Mouse (Mus musculus) liver, embryonic 12.5 days (tissue): ENCODE measurements around the gene Syt13. TPM values are rescaled to one million over a fixed set of nuclear protein-coding genes. Genes with fewer than 3 reads are reported as not detected.
A peak's percentile ranks its signal among the peaks of the same experiment; 100 is the strongest.

Source experiments
- ATAC-seq: fragments of 200-750 bp; cut with Nextera tagmentation; 2 replicates; pipeline ENCODE4 v1.8.0; 2017; ENCODE audit warnings: moderate number of reproducible peaks, mild to moderate bottlenecking, moderate library complexity
- H3K27ac ChIP-seq: fragments of 300-500 bp; sonication (generic); 2 replicates; pipeline ENCODE4 v1.5.1; 2016; ENCODE audit warnings: mild to moderate bottlenecking
- H3K27me3 ChIP-seq: fragments of 300-500 bp; sonication (generic); replicated peaks from 2 replicates; pipeline ENCODE4 v1.6.1; 2016; ENCODE audit warnings: mild to moderate bottlenecking, moderate library complexity
- H3K36me3 ChIP-seq: fragments of 300-500 bp; sonication (generic); 2 replicates; pipeline ENCODE4 v1.6.1; 2016; ENCODE audit warnings: mild to moderate bottlenecking, moderate library complexity
- H3K4me1 ChIP-seq: fragments of 300-500 bp; sonication (generic); 2 replicates; pipeline ENCODE4 v1.6.1; 2016
- H3K4me2 ChIP-seq: fragments of 300-500 bp; sonication (generic); 2 replicates; pipeline ENCODE4 v1.6.1; 2016; ENCODE audit warnings: mild to moderate bottlenecking, moderate library complexity
- H3K4me3 ChIP-seq: fragments of 300-500 bp; sonication (generic); 2 replicates; pipeline ENCODE4 v1.5.1; 2016; ENCODE audit warnings: mild to moderate bottlenecking, moderate library complexity
- H3K9ac ChIP-seq: fragments of 300-500 bp; sonication (generic); 2 replicates; pipeline ENCODE4 v1.6.1; 2016; ENCODE audit warnings: mild to moderate bottlenecking, moderate library complexity
- H3K9me3 ChIP-seq: fragments of 300-500 bp; sonication (generic); replicated peaks from 2 replicates; pipeline ENCODE4 v1.6.1; 2016; ENCODE audit warnings: mild to moderate bottlenecking, moderate library complexity
- WGBS: fragments of 180-500 bp; shearing (Covaris S2); methylation state at CpG from one replicate; pipeline ENCODE4 v1.1.7; 2016; ENCODE audit not compliant: insufficient replicate concordance; 5-methylcytosine and 5-hydroxymethylcytosine counted together
- polyA plus RNA-seq: library from polyadenylated mRNA; unstranded; fragments of >200 nt; fragmentation: Nextera tagmentation; extraction: Ambion mirVana; gene quantifications from 2 replicates; pipeline ENCODE4 v1.2.1, GENCODE M21; 2016

Gene Syt13
- polyA plus RNA-seq, 1 experiment from 2014 or later, result 0.43 TPM

DNA sequence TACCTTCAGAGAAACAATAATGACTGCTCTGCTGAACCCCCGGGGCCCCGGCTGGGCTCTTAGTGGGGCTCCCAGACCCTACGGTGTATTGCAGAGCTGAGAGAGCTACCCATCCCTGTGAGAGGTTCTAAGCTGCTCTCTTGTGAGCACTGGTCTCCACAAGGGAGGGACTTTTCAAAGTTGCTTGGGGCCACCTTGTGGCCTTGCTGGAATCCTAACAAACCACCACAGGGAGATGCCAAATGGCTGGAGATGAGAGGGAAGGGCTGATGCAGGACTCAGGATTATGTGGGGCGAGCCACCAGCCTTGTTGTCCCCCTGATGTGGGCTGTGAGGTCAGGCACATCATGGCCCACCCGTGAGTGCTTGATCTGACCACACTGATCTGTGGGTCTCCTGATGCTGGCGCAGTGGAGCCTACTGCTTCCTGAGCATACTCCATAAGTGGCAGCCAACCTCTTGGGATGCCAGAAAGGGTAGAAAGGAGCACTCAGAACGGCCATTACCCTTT is 72.3 kb downstream of the Syt13 start:
- no peak overlapping the region for H3K9ac ChIP-seq
- no peaks in the 10 kb centered on the region for H3K27me3 ChIP-seq
- 0 out of 2 replicates have a peak overlapping the region, but pooled peaks have one; percentile 1 for H3K4me3 ChIP-seq
- peaks cover 80% of the 10 kb centered on the region for H3K4me1 ChIP-seq
- peak overlapping the region; percentile 32; the same call in 1 of the 2 replicates for H3K4me2 ChIP-seq
- no peak for ATAC-seq
- H3K27ac ChIP-seq, result no peak overlapping the region
- peaks cover 68% of the 10 kb centered on the region for H3K36me3 ChIP-seq
- WGBS, result 75% methylated on average over 7 of the region's 7 CpGs
- H3K9me3 ChIP-seq, result no peaks in the 10 kb centered on the region

DNA sequence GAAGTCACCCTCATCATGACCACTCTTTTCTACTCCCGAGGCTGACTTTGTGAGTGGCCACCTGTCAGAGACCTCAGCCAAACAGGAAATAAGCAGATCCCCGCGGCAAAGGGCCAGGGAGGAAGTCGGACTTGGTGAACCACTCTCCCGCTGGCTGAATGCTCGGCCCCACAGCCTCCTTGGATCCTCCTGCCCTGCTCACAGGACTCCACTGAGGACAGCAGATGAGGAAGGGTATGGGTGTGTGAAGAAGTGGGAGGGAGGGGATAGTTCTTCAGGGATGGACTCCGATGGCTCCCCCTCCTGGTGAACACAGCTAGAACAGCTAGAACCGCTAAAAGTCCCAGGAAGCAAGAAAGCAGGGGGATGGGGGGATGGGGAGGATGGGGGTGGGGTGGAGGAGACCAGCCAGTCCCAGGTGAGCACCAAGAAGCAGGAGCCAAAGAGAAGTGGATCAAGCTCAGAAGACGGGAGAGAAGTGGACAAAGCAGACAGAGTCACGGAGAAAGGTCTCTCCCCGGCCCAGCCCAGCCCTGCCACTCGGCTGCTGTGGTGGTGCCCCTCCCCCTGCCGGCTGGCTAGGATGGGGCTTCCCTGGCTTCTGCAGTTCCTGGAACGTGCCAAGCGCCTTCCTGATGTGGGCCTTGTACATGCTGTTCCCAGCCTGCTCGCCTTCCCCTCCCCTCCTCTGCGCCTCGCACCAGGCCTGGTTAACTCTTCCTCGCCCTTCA is 73.2 kb downstream of the Syt13 start:
- no peak overlapping the region for H3K27ac ChIP-seq
- 22% methylated on average over 18 of the region's 19 CpGs for WGBS
- no peak overlapping the region for H3K9ac ChIP-seq
- peaks cover 71% of the 10 kb centered on the region for H3K4me1 ChIP-seq
- no peak overlapping the region; the same call in 1 of the 2 replicates for H3K4me3 ChIP-seq
- H3K36me3 ChIP-seq, result peaks cover 77% of the 10 kb centered on the region
- peak overlapping the region; percentile 32 for H3K4me2 ChIP-seq
- 0 out of 2 replicates have a peak, but pooled peaks have one; percentile 51 for ATAC-seq
- H3K9me3 ChIP-seq, result no peaks in the 10 kb centered on the region
- H3K27me3 ChIP-seq, result no peaks in the 10 kb centered on the region

DNA sequence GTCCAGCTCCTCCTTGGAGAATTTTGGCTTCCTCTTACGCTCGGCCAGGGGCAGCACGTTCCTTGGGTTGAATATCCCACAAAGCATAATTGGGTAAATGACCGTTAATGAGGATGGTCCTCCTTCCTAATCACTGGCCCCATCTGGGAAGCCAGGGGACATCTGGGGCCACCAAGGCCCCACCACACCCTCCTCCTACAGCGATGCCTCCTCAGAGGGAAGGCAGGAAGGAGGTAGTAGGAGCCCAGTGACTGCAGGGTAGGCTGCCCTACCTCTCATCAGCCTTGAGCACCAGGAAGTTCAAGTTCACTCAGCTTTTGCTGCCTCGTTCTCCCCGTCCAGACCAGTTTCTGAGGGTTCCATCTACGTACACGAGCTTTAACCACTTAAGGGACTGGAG is 74.7 kb downstream of the Syt13 start:
- peaks cover 56% of the 10 kb centered on the region for H3K4me1 ChIP-seq
- H3K9me3 ChIP-seq, result no peaks in the 10 kb centered on the region
- H3K9ac ChIP-seq, result no peak overlapping the region
- no peaks in the 10 kb centered on the region for H3K27me3 ChIP-seq
- 64% methylated on average over 9 of the region's 9 CpGs for WGBS
- no peak overlapping the region for H3K27ac ChIP-seq
- no peak overlapping the region for H3K4me2 ChIP-seq
- peaks cover 86% of the 10 kb centered on the region for H3K36me3 ChIP-seq
- ATAC-seq, result no peak
- no peak overlapping the region for H3K4me3 ChIP-seq

DNA sequence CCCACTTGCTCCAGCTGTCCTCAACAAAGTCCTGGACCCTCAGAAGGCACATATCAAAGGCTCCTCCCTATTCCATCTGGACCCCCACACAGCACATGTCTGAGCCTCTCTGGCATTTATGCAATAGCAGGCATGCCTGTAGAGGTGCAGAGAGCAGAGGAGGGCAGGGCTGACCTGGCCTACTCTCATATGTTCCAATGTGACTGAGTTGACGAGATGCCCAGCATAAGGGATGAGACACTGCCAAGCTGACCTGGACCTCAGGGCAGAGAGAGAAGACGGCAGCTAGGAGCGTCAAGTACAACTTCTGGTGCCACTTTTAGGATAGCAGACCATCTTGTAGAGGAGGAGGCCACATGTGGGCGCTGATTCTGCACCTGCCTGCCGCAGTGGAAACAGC is 77.1 kb downstream of the Syt13 start:
- peaks cover 32% of the 10 kb centered on the region for H3K4me1 ChIP-seq
- peaks cover 80% of the 10 kb centered on the region for H3K36me3 ChIP-seq
- no peak for ATAC-seq
- H3K4me2 ChIP-seq, result no peak overlapping the region
- WGBS, result 91% methylated on average over 5 of the region's 5 CpGs
- H3K27me3 ChIP-seq, result no peaks in the 10 kb centered on the region
- no peak overlapping the region for H3K9ac ChIP-seq
- no peak overlapping the region for H3K27ac ChIP-seq
- H3K9me3 ChIP-seq, result no peaks in the 10 kb centered on the region
- H3K4me3 ChIP-seq, result no peak overlapping the region

DNA sequence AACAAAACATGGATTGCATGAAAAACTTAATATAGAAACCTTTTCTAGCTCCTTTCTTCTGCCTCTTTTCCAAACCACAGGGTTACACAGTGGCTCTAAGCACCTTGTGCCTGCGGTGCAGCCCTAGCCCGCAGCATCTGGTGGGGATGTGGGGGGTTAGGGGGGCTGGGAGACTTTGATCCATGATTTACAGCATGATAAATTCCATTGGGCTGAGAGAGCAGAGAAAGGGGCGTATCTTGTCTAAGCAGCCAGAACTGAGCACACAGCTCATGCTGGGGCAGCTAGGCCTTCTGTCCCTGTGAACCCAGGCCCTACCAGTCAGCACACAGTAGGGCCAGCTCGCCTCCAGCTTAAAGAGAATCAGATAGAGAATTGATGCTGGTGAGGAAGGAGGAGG is 90.1 kb downstream of the Syt13 start:
- Histone ChIP-seq H3K27me3 (no peaks in the 10 kb centered on the region), H3K36me3 (peaks cover 50% of the 10 kb centered on the region), H3K9ac (no peak overlapping the region), H3K4me1 (peaks cover 32% of the 10 kb centered on the region), H3K4me3 (no peak overlapping the region), H3K4me2 (no peak overlapping the region), H3K9me3 (no peaks in the 10 kb centered on the region), H3K27ac (no peak overlapping the region)
- ATAC-seq, result no peak
- 68% methylated on average over 4 of the region's 4 CpGs for WGBS

Other genes starting within 250 kb of the Syt13 start
- 8.0 and 9.2 TPM in 2 replicates for gene Prdm11, start 131.1 kb downstream of the Syt13 start, polyA plus RNA-seq